In genomic region chr13:118552029-118552428, GRCm38 (mm10) we compare ENCODE assay signal across 23 mouse cellular contexts.
DNase-seq lines count a peak whose midpoint lies in the region; ATAC-seq and TF ChIP-seq lines count a peak whose summit lies in the region.
"Had no signal": no experiment of that assay in that cellular context is flagged by ENCODE, and none has a peak within 500 bp of the region (broad histone marks: within the 10 kb centered on the region; RNA-seq: fewer than 3 reads in every experiment).

No protein-coding gene starts in this region.

- H3K27ac ChIP-seq in lung, embryonic 14.5 days (ENCODE audit: low read depth) = no peak overlapping the region
- H3K27ac ChIP-seq in limb, embryonic 14.5 days (replicated peaks; ENCODE audit: low read depth, low read length) = no peak overlapping the region
- H3K27ac ChIP-seq: embryonic facial prominence, embryonic 12.5 days; forebrain, embryonic 10.5 days; forebrain, embryonic 13.5 days; gastrocnemius, adult 2 months; hindbrain, embryonic 12.5 days; hindbrain, embryonic 15.5 days had no signal

- H3K36me3 ChIP-seq in lung, embryonic 14.5 days (ENCODE audit: insufficient read depth) = no peaks in the 10 kb centered on the region
- H3K36me3 ChIP-seq in limb, embryonic 14.5 days (ENCODE audit: control insufficient read depth, insufficient read depth, low read length) = no peaks in the 10 kb centered on the region
- H3K36me3 ChIP-seq: embryonic facial prominence, embryonic 12.5 days; forebrain, embryonic 10.5 days; hindbrain, embryonic 12.5 days; hindbrain, embryonic 15.5 days had no signal

- TF ChIP-seq POLR2A in limb, embryonic 14.5 days (IDR thresholded peaks at IDR 0.05; ENCODE audit: borderline replicate concordance, extremely low read depth, insufficient read depth, insufficient read length) = no peak

- H3K4me3 ChIP-seq in lung, embryonic 14.5 days (ENCODE audit: low read depth, low read length) = no peak overlapping the region
- no peak overlapping the region for H3K4me3 ChIP-seq in limb, embryonic 14.5 days (replicated peaks; ENCODE audit: low read length)
- H3K4me3 ChIP-seq: embryonic facial prominence, embryonic 12.5 days; forebrain, embryonic 10.5 days; forebrain, embryonic 13.5 days; gastrocnemius, adult 2 months; hindbrain, embryonic 12.5 days; hindbrain, embryonic 15.5 days had no signal

- H3K27me3 ChIP-seq in lung, embryonic 14.5 days (ENCODE audit: insufficient read depth, low read length) = no peaks in the 10 kb centered on the region
- H3K27me3 ChIP-seq in limb, embryonic 14.5 days (ENCODE audit: control insufficient read depth, insufficient read depth, low read length) = no peaks in the 10 kb centered on the region
- H3K27me3 ChIP-seq: embryonic facial prominence, embryonic 12.5 days; forebrain, embryonic 13.5 days; hindbrain, embryonic 12.5 days; hindbrain, embryonic 15.5 days had no signal

- no peaks in the 10 kb centered on the region for H3K4me1 ChIP-seq in lung, embryonic 14.5 days (ENCODE audit: insufficient read depth)
- H3K4me1 ChIP-seq in limb, embryonic 14.5 days (ENCODE audit: control insufficient read depth, insufficient read depth, low read length) = peaks cover 6% of the 10 kb centered on the region; the same call in 1 of the 2 replicates
- H3K4me1 ChIP-seq: embryonic facial prominence, embryonic 12.5 days; forebrain, embryonic 10.5 days; forebrain, embryonic 13.5 days; hindbrain, embryonic 12.5 days; hindbrain, embryonic 15.5 days had no signal

- WGBS in lung, embryonic 14.5 days = 68% methylated on average over 2 of the region's 2 CpGs
- WGBS in limb, embryonic 14.5 days = 24% methylated on average over 2 of the region's 2 CpGs

- peak; percentile 53 for DNase-seq in lung, embryonic 14.5 days
- DNase-seq in lung, adult 18-20 months = no peak
- peak; percentile 5 for DNase-seq in adipocyte (ENCODE audit: low spot score)
- DNase-seq in limb, embryonic 14.5 days (ENCODE audit: low spot score) = peak; percentile 92
- no peak for DNase-seq in layer of hippocampus, adult 9-10 months (ENCODE audit: low spot score)
- DNase-seq: adrenal gland, postnatal 10 days; adrenal gland, postnatal 36 days; cerebellum, adult 18-20 months; cerebellum, adult 9-10 months; cerebellum, postnatal 14 days; gastrocnemius, adult 2 months; gastrocnemius, postnatal 14 days; heart, adult 11 months had no signal

- no peak overlapping the region for H3K4me2 ChIP-seq in lung, embryonic 14.5 days
- H3K4me2 ChIP-seq in limb, embryonic 14.5 days (replicated peaks; ENCODE audit: low read depth, low read length, severe bottlenecking) = no peak overlapping the region
- H3K4me2 ChIP-seq: embryonic facial prominence, embryonic 12.5 days; forebrain, embryonic 13.5 days; heart, embryonic 11.5 days; hindbrain, embryonic 12.5 days; hindbrain, embryonic 15.5 days had no signal

- H3K9ac ChIP-seq in lung, embryonic 14.5 days = no peak overlapping the region
- no peak overlapping the region for H3K9ac ChIP-seq in limb, embryonic 14.5 days (ENCODE audit: low read depth, low read length, severe bottlenecking)
- H3K9ac ChIP-seq: embryonic facial prominence, embryonic 12.5 days; forebrain, embryonic 13.5 days; hindbrain, embryonic 12.5 days; hindbrain, embryonic 15.5 days had no signal

- no peaks in the 10 kb centered on the region for H3K9me3 ChIP-seq in lung, embryonic 14.5 days (ENCODE audit: low read depth, low read length)
- no peaks in the 10 kb centered on the region for H3K9me3 ChIP-seq in limb, embryonic 14.5 days (ENCODE audit: control insufficient read depth, low read length)
- H3K9me3 ChIP-seq: embryonic facial prominence, embryonic 12.5 days; forebrain, embryonic 10.5 days; forebrain, embryonic 13.5 days; hindbrain, embryonic 12.5 days; hindbrain, embryonic 15.5 days had no signal

- no peak for TF ChIP-seq CTCF in lung, embryonic 14.5 days (IDR thresholded peaks at IDR 0.05; ENCODE audit: low read depth)

- ATAC-seq in lung, embryonic 14.5 days (ENCODE audit: insufficient read depth) = no peak
- ATAC-seq in limb, embryonic 14.5 days (ENCODE audit: low FRiP score, low read depth) = peak; percentile 87
- ATAC-seq in frontal cortex, adult (ENCODE audit: low TSS enrichment) = no peak
- ATAC-seq: activated CD4-positive, CD25-positive, alpha-beta regulatory T cell, adult 4 months; CD4-positive, CD25-positive, alpha-beta regulatory T cell, adult 4 months; forebrain, embryonic 13.5 days; forebrain, embryonic 16.5 days had no signal

Comparison
In these comparisons a context has a peak if more than half of its experiments do, and no peak if none do; other contexts are left out.
1. DNase-seq: peak in lung, embryonic 14.5 days (single experiment), adipocyte (single experiment) and limb, embryonic 14.5 days (single experiment); none in lung, adult 18-20 months (0 of 2) and layer of hippocampus, adult 9-10 months (single experiment).